ENCODE assay signal across 9 mouse cellular contexts in the genomic region with DNA sequence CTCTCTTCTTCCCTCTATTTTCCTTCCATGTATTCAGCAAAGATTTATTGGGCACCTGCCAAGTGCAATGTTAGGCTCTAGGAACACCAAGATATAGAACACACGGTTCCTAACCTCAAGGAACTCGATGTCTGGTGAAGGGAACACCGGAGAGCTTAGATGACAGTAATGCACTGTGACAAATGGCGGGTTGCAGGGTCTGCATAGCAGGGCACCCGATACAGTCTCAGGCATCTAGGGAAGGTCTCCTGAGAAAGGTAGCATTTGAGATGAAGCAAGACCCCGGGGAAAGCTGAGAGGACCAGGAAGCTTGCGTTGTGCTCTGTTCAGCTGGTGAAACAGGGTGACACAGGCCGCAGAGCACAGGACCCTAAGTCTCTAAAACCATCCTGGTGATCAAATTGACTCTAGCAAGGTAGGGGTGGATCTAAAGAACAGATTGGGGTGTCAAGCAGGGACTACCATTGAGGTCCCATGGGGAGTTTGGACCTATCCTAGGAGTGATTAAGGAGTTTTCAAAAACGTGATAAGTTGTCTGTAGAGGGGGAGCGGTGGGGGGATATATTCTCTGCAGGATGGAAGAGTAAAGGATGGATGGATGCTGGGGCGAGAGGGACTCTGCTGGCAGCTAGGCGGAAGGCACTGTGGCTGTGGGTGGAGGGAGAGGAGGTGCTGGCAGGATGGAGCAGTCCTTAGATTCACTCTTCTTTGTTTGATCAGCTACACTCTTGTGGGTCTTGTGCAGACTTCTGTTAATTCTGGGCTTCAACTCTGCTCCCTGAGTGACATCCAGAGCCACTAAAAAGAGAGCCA. TPM values are rescaled to one million over a fixed set of nuclear protein-coding genes. Genes with fewer than 3 reads are reported as not detected.
DNase-seq lines count a peak whose midpoint lies in the region; ATAC-seq and TF ChIP-seq lines count a peak whose summit lies in the region.
"Had no signal": no experiment of that assay in that cellular context is flagged by ENCODE, and none has a peak within 500 bp of the region (broad histone marks: within the 10 kb centered on the region; RNA-seq: fewer than 3 reads in every experiment).

No protein-coding gene starts in this region.

- H3K9ac ChIP-seq in kidney, embryonic 14.5 days (ENCODE audit: low read depth, low read length), result peak overlapping the region; percentile 45; the same call in 1 of the 2 replicates
- no peak overlapping the region for H3K9ac ChIP-seq in heart, embryonic 14.5 days (ENCODE audit: low read length)
- no peak overlapping the region for H3K9ac ChIP-seq in limb, embryonic 13.5 days

- no peak overlapping the region for H3K27ac ChIP-seq in kidney, embryonic 14.5 days (ENCODE audit: low read depth, low read length)
- H3K27ac ChIP-seq in brown adipose tissue, adult 24 weeks (replicated peaks; ENCODE audit: low read depth, low read length), result peak overlapping the region; percentile 92
- no peak overlapping the region for H3K27ac ChIP-seq in heart, embryonic 14.5 days (replicated peaks in 1 of 2; ENCODE audit: control insufficient read depth in 1 of 2, insufficient read depth in 1 of 2, low read depth in 2 of 2, low read length in 2 of 2)
- H3K27ac ChIP-seq in limb, embryonic 13.5 days, result no peak overlapping the region
- H3K27ac ChIP-seq in cerebellum, adult 2 months (ENCODE audit: insufficient read depth, low read length), result no peak overlapping the region

- peaks cover 25% of the 10 kb centered on the region for H3K4me1 ChIP-seq in kidney, embryonic 14.5 days (ENCODE audit: control insufficient read depth, insufficient read depth, low read length)
- H3K4me1 ChIP-seq in brown adipose tissue, adult 24 weeks (ENCODE audit: control insufficient read depth, insufficient read depth, insufficient read length, low read length), result peaks cover 16% of the 10 kb centered on the region
- H3K4me1 ChIP-seq in heart, embryonic 14.5 days (ENCODE audit: control insufficient read depth in 2 of 2, insufficient read depth in 2 of 2, low read length in 2 of 2), result peaks cover 6 to 7% of the 10 kb centered on the region in 2 experiments; a peak in 3 of 4 replicates
- peaks cover 27% of the 10 kb centered on the region for H3K4me1 ChIP-seq in limb, embryonic 13.5 days
- H3K4me1 ChIP-seq in cerebellum, adult 2 months (ENCODE audit: control insufficient read depth, insufficient read depth, low read length), result peaks cover 8% of the 10 kb centered on the region

- H3K9me3 ChIP-seq in kidney, embryonic 14.5 days (ENCODE audit: control insufficient read depth, low read length), result peaks cover 4% of the 10 kb centered on the region; the same call in 1 of the 2 replicates
- H3K9me3 ChIP-seq in heart, embryonic 14.5 days (ENCODE audit: control insufficient read depth, low read length), result peaks cover 5% of the 10 kb centered on the region; the same call in 1 of the 2 replicates
- H3K9me3 ChIP-seq in limb, embryonic 13.5 days, result peaks cover 7% of the 10 kb centered on the region

- H3K27me3 ChIP-seq in kidney, embryonic 14.5 days (ENCODE audit: control insufficient read depth, insufficient read depth, low read length), result peaks cover 6% of the 10 kb centered on the region; the same call in 1 of the 2 replicates
- peaks cover 17% of the 10 kb centered on the region; the same call in 1 of the 2 replicates for H3K27me3 ChIP-seq in heart, embryonic 14.5 days (ENCODE audit: control insufficient read depth, insufficient read depth, low read length)
- peaks cover 66% of the 10 kb centered on the region for H3K27me3 ChIP-seq in limb, embryonic 13.5 days
- H3K27me3 ChIP-seq in cerebellum, adult 2 months (ENCODE audit: control insufficient read depth, insufficient read depth, low read length), result no peaks in the 10 kb centered on the region

- H3K36me3 ChIP-seq in kidney, embryonic 14.5 days (ENCODE audit: control insufficient read depth, insufficient read depth, low read length), result no peaks in the 10 kb centered on the region
- H3K36me3 ChIP-seq in heart, embryonic 14.5 days (ENCODE audit: control insufficient read depth, insufficient read depth, low read length), result no peaks in the 10 kb centered on the region
- H3K36me3 ChIP-seq in limb, embryonic 13.5 days, result no peaks in the 10 kb centered on the region

- WGBS in kidney, embryonic 14.5 days, result 42% methylated on average over 12 of the region's 12 CpGs
- WGBS in heart, embryonic 14.5 days, result 57% methylated on average over 12 of the region's 12 CpGs
- 40% methylated on average over 12 of the region's 12 CpGs for WGBS in limb, embryonic 13.5 days
- 82% methylated on average over 12 of the region's 12 CpGs for WGBS in cerebellum, adult 2 months

- no peak for TF ChIP-seq CTCF in cerebellum, adult 2 months (IDR thresholded peaks at IDR 0.05; ENCODE audit: borderline replicate concordance, insufficient read depth, low read depth, low read length)

- no peak for DNase-seq in kidney, adult 8-10 months
- DNase-seq in cerebellum, adult 2 months, result no peak

- H3K4me2 ChIP-seq in kidney, embryonic 14.5 days (replicated peaks; ENCODE audit: low read depth, low read length), result peak overlapping the region; percentile 61
- H3K4me2 ChIP-seq in heart, embryonic 14.5 days (ENCODE audit: low read length), result peak overlapping the region; percentile 65; the same call in 1 of the 2 replicates
- H3K4me2 ChIP-seq in limb, embryonic 13.5 days (replicated peaks), result peak overlapping the region; percentile 57; the same call in 1 of the 2 replicates

- no peak for TF ChIP-seq POLR2A in cerebellum, adult 2 months (IDR thresholded peaks at IDR 0.05; ENCODE audit: borderline replicate concordance, insufficient read depth, low read length)

- peak overlapping the region; percentile 24; the same call in 1 of the 2 replicates for H3K4me3 ChIP-seq in kidney, embryonic 14.5 days (ENCODE audit: low read length)
- H3K4me3 ChIP-seq in brown adipose tissue, adult 24 weeks (ENCODE audit: insufficient read depth, low read depth, low read length), result peak overlapping the region; percentile 62
- H3K4me3 ChIP-seq in heart, embryonic 14.5 days (ENCODE audit: control insufficient read depth in 1 of 2, insufficient read depth in 1 of 2, low read depth in 1 of 2, low read length in 2 of 2), result no peak overlapping the region
- H3K4me3 ChIP-seq in limb, embryonic 13.5 days, result peak overlapping the region; percentile 26; the same call in 1 of the 2 replicates
- H3K4me3 ChIP-seq in cerebellum, adult 2 months (replicated peaks; ENCODE audit: insufficient read depth, low read depth, low read length), result no peak overlapping the region

- ATAC-seq in kidney, embryonic 14.5 days (ENCODE audit: low FRiP score, low TSS enrichment), result no peak
- ATAC-seq in heart, embryonic 14.5 days (ENCODE audit: insufficient number of reproducible peaks, insufficient read depth, low FRiP score, low read depth), result no peak
- no peak for ATAC-seq in limb, embryonic 13.5 days (ENCODE audit: low FRiP score, low read depth)
- ATAC-seq in granulocyte monocyte progenitor cell, adult 5-6 weeks (replicated peaks; ENCODE audit: poor library complexity, severe bottlenecking), result no peak
- ATAC-seq in megakaryocyte-erythroid progenitor cell, adult 5-6 weeks (replicated peaks; ENCODE audit: low FRiP score, low TSS enrichment, poor library complexity, severe bottlenecking), result no peak

RNA-seq across cellular contexts. Expression of gene Nnmt, which starts 43.5 kb away (rescaled TPM):
- 0.55 and 1.7 TPM in 2 replicates for polyA plus RNA-seq in kidney, embryonic 14.5 days (2014; fragmentation: Nextera tagmentation; extraction: Ambion mirVana)
- polyA plus RNA-seq in brown adipose tissue, adult 24 weeks (2012; ENCODE audit: insufficient read depth, insufficient read length, missing spikeins), result 45.3 and 55.6 TPM in 2 replicates
- polyA plus RNA-seq in heart, embryonic 14.5 days (2014; fragmentation: Nextera tagmentation; extraction: Ambion mirVana), result 4.1 and 4.4 TPM in 2 replicates
- 4.7 and 5.9 TPM in 2 replicates for polyA plus RNA-seq in limb, embryonic 13.5 days (2015; fragmentation: Nextera tagmentation; extraction: Ambion mirVana)
- polyA plus RNA-seq in cerebellum, adult 2 months (2012; rRNA removed), result 0.10 and 0.14 TPM in 2 replicates
- not detected in 2 replicates for total RNA-seq in granulocyte monocyte progenitor cell, adult 5-6 weeks (2014; fragmentation: Nextera tagmentation)
- total RNA-seq in granulocyte monocyte progenitor cell, adult 5-6 weeks (2017), result not detected in 2 replicates
- not detected in 2 replicates for total RNA-seq in megakaryocyte-erythroid progenitor cell, adult 5-6 weeks (2014; fragmentation: Nextera tagmentation)
- total RNA-seq in megakaryocyte-erythroid progenitor cell, adult 5-6 weeks (2017), result not detected in 2 replicates
- total RNA-seq: neutrophil, adult 5-6 weeks had no signal

Comparison
In these comparisons a context has a peak if more than half of its experiments do, and no peak if none do; other contexts are left out.
1. H3K4me3 ChIP-seq: peak in kidney, embryonic 14.5 days (single experiment), brown adipose tissue, adult 24 weeks (single experiment) and limb, embryonic 13.5 days (single experiment); none in heart, embryonic 14.5 days (0 of 2) and cerebellum, adult 2 months (single experiment).
2. Peak in every context shown above with its lines, with median percentiles within 50 percentile points of each other: H3K4me2 ChIP-seq.